Mouse (Mus musculus) adipocyte (in vitro differentiated cells): ENCODE data around the gene Hsf2bp.
"Not testable (repeated sequence)": the region's sequence is repeated elsewhere in the genome, so short reads cannot be mapped to it uniquely, and the experiment has no call there.

Experiments
- DNase-seq: peaks from one replicate; pipeline ENCODE4 v3.0.0-alpha.2; 2016; ENCODE audit warnings: low spot score

Hsf2bp gene

DNA sequence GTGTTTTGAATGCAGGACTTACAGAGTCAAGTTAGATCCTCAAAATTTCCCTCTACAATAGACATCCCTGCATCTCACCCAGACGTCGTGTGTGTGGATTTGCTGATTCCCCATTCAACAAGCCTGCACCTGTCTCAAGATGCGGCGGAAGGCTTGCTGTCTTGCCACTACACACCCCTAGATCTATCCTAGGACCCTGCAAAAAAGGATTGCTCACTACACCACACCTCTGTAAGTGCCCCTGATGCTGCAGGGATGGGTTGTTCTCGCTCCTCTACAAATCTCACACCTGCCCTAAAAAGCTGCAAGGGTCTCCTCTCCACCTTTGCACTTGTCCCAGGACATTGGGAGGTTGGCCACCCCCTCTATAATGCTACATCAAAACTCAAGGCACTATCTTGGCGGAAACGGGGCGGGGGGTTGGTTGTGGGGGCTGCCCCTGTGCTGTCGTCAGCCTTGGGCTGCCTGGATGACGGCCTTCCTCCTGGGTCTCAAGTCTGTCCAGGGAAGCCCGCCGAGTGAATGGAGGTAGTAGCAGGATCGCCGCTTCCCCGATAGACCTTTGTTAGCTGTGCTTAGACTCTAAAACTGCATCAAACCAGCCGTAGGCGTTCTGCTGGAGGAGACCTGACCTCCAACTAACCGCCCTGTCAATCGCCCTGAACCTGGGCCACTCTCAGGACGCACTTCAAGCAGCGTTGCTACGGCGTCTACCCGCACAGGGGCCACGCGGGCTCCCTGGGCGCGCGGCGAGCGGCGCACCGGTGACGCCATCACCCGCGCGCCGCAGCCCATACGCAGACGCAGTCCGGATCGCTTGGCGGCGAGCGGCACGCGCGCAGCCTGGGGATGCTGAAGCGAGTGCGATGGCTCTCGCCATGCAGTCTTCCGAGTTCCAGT lies at the start of gene Hsf2bp, which contains the start of gene Rrp1b:
Gene Hsf2bp, minus strand, starts transcription at position 741 of the 900 bp plus-strand sequence.
Gene Rrp1b, plus strand, starts transcription at position 492 of the 900 bp plus-strand sequence.
- DNase-seq: peak; percentile 75

- DNase-seq: no peak
These were observed 47.2 kb upstream of the Hsf2bp start for GRCm38 (mm10) chr17:32083351-32083750.

DNA sequence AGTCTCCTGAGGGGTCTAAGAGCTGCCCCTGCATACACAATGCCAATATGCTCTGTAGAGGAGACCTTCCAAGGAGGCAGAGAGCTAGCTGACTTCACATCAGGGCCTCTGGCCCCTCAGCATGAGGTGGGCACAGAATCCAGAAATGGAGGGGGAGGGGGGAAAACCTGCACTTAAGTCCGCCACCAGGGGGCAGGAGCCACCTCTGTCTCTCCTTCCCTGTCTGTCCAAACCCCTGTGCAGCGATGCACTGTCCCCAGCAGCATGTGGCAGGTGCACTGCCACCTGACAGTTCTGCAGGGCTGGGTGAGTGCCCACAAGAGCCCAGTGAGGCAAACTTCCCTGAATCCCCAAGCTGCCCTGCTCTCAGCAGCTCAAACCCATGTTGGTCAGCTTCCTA lies 39.0 kb upstream of the Hsf2bp start:
- DNase-seq: peak; percentile 73

DNA sequence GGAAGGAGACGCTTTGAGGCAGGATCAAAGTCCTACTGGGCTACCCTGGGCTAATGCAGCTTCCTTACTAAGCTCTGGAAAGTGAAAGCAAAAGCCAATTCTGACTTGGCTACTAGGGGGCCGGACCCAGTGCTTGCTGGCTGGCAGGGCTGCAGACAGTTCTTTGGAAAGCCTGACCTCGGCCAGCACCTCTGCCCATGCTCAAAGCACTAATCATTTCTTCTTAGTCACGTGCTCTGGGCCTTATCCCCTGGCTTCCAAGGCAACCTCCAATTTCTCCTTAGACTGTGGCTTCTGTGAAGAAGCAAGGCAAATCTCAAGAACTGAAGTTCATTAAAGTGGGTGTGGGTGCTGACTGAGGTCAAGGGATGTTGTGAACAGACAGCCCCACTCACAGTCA lies 38.5 kb upstream of the Hsf2bp start:
- DNase-seq: peak; percentile 24

GRCm38 (mm10) chr17:32073359-32073758 lies 37.2 kb upstream of the Hsf2bp start:
- DNase-seq: peak; percentile 86

DNA sequence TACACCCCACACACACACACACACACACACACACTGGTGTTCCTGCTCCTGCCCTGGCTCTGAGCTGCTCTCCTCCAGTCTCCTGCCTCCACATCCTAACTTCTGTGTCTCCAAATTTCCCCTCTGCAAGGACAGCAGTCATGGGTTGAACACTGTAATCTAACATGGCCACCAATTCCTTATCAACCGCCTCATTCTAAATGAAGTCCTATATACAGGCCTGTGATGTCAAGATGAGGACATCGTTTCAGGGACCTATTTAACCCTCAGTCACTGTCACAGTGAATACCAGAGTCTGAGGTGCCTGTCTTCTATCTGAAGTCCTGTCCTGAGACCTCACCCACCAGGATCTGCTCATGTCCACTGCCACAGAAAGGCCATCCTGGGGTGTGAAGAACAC lies 32.7 kb upstream of the Hsf2bp start:
- no peak for DNase-seq

DNA sequence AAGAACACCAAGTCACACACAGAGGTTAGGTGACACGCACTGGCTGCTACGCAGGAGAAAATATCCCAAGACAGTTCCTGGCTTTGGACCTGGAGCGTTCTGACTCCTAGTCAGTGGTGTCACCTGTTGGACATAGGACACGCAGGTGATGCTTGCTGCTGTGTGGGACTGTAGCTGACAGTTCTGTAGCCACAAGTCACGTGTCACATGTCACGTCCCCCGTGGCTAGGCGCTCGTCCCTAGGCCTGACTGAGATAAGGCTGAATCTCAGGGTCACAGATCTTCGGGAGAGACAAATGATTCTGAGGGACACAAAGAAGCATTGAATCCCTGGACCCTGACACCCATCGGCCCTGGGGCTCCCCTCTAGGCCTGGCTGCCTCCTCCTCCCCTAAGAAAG lies 32.2 kb upstream of the Hsf2bp start:
- DNase-seq: no peak

DNA sequence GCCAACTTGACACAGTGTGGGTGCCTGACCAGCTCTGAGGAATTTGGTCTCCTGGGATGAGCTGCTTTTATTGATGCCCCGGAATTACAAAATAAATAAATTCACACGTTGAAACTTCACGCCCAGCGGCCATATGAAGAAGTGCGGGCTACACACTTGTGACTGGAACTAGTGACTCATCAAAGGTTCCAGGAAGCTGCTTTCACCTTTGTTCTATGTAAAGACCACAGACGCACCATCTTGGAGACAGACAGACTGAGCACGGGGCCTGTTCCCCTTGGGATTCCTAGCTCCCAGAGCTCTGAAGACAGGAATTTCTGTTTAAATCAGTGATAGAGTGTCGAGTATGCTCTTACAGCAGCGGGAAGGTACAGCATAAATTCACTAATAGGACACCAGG lies 31.4 kb upstream of the Hsf2bp start:
- no peak for DNase-seq

DNA sequence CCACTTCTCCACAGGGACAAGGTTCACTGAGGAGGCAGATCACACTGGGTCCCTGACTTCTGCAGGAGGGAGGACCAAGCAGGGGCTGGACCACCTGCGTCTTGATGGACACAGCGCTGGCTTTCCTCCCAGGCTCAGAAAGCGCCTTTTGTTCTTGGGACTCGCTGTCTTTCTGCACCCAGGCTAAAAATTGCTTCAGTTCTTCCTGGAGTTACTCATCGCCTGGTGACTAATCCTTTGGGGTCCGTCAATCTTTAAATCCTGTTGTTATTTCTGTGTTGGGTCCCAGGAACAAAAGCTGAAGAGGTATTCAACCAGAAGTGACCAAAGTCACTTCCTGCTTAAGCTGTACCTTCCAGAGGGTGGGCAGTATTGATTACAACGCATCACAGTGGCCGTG lies 28.6 kb upstream of the Hsf2bp start:
- not testable (repeated sequence) for DNase-seq

DNA sequence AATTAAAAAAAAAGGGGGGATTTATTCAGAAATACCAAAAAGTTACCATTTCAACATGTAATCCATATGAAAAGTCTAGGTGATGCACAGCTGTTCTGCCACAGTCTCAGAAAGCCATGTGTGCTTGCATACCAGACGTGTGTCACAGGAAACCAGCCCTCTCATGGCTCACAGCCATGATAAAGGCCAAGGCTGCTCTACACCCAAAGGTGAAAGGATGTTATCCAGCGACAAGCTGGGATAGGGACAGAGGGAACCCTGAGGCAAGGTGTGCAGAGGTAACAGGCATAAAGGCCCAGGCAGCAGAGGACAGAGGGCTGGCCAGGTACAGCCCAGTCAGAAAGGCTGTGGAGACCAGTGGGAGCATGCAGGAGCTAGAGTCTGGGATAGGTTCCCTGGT lies 27.5 kb upstream of the Hsf2bp start:
- no peak for DNase-seq

- DNase-seq: no peak
These were observed 25.1 kb upstream of the Hsf2bp start for GRCm38 (mm10) chr17:32061219-32061618.

DNA sequence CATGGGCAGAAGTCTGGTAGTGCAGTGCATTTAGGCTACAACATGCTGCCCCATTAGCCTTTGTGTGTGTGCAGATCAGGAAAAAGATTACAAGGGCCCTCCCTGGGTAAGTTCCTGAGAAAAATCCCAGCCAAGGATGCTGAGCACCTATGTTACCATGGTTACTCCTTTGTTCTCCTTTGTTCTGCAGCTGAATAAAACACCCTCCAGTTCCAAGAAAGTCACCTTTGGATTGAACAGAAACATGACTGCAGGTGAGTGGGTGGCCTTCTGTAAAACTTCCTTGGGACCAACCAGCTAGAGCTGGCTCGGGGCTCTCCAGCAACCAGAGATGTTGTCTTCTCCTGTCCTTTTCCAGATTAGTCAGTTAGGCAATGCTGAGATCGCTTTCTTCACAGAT lies 22.9 kb upstream of the Hsf2bp start:
- no peak for DNase-seq

GRCm38 (mm10) chr17:32057843-32058242 lies 21.7 kb upstream of the Hsf2bp start:
- DNase-seq: no peak

DNA sequence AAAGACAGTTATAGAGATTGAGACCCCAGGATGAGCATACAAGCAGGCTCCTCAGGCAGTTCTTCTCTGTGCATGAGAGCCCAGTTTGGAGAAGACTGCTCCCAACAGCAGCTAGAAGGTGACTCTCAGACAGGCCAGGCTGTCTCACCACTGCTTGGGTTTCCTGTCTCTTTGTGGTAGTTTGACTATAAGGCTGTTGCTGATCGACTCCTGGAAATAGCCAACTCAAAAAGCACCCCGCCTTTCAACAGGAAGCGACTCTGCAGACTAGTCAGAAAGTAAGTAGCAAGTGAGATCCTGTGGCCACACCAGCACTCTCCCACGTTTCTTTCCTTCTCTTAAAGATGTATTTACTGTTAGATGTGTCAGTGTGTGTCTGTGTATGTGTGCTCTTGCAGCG lies 17.5 kb upstream of the Hsf2bp start:
- DNase-seq: no peak

- no peak for DNase-seq
These were observed 16.3 kb upstream of the Hsf2bp start for GRCm38 (mm10) chr17:32052237-32053080.

DNA sequence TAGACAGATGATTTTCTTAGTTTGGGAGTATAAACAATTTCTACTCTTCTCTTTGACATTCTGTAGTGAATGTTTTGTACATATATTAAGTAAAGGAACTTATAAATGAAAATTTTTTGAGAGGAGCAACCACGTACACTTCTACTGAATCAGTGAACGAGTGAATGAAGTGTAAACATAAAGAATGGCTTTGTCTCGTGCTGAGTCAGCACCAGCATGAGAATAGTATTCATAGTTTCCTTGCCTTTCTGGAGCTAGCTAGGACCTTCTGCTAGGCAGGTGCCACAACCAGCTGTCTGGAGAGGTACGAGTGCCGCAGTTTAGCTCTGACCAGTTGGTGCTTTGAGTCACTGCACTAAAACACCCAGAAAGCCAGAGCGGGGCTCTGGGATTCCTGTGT lies 14.5 kb upstream of the Hsf2bp start:
- DNase-seq: no peak

DNA sequence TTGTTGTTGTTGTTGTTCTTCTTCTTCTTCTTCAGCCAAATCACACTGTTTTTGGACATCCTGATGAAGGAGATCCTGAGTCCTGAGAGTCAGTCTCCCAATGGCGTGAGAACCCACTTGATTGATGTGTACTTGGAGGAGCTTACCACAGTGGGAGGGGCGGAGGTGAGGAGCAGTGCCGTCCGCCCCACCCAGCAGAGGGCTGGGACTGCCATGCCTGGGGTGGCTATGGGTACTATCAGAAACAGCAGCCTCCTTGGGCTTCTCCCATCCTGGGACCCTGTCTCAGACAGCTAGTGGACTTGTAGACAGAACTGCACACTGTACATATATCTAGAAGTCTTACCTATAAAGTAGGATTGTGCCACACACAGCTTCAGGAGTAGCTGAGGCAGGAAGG lies 13.8 kb upstream of the Hsf2bp start:
- DNase-seq: no peak

DNA sequence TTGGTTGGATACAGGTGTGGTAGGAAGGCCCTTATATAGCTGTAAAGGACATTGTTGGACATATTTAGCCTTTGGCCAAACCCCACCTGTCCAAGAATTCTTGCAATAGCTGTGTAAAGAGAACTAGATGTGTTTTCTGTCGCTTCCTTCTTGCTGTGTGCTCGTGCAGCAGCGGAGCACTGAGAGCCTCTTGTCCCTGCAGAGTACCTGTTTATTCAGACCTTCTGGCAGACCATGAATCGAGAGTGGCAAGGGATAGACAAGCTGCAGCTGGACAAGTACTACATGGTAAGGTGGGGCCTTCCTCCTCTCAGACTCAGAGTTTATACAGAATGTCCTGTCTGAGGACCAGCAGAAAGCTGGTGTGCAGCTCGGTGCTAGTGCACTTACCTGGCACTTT lies 12.2 kb upstream of the Hsf2bp start:
- DNase-seq: no peak

DNA sequence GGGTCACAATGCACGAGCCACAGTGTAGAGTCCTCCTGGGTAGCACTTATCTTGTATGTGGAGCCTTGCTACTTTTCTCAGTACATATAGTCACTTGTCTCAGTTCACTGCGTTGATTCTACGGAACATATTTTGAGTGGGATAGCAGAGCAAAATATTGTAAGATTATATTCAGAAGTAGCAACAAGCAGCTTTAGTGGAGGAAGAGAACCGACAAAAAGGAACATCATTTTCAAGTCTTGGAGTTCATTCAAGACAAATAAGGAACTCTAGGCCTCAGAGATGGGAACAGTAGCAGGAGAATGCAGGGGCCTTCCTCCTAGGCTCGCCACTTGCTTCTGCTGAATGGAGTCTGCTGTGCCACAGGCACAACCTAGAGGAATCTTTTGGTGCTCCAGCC lies 10.4 kb upstream of the Hsf2bp start:
- no peak for DNase-seq

- no peak for DNase-seq
These were observed 4.1 kb upstream of the Hsf2bp start for GRCm38 (mm10) chr17:32040263-32040662.

DNA sequence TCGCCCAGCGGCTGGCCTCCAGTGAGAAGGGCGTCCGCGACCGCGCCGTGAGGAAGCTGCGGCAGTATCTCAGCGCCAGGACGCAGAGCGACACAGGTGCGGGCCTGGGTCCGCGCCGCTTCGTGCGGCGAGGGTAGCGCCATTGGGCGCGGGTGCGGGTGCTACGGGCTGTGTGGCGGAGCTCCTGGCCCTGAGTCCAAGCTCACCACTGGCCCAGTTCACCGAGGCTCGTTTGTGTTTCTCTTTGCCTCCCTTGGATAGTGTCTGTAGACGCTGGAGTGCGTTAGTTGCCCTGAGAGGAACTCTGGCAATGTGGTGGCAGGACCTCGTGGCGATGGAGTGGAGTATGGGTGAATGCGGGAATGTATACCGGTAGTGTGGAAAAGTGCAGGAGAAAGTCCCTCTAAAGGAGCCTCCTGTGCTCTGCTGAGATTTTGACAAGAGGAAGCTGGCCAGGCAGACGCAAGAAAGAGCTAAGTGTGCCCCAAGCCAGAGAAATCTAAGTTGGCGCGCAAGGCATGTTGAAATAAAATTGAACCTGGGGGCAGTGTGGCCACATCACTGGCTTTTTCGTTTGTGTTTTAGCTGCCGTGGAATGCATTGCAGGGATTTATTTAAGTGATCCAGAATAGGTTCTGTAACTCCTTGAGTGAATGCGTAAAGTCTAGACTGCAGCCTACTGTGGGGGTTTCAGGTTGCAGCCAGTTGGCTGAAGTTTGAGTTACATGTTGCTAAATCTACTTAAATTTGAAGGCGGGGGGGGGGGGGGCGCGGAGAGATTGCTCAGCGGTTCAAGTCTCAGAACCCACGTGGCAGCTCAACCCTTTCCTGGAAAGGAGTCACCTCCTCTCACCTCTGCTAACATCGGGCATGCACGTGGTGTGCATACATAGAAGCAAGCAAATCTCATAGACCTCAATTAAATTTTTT lies 625 bp upstream of the Hsf2bp start:
- DNase-seq: peak; percentile 39

- DNase-seq: no peak
These were observed 1.8 kb downstream of the Hsf2bp start for GRCm38 (mm10) chr17:32034322-32034721.
